Mouse (Mus musculus): Measurements from ENCODE around the gene Gm20431. TPM values are rescaled to one million over a fixed set of nuclear protein-coding genes. Genes with fewer than 3 reads are reported as not detected.

Gene Gm20431
- polyA plus RNA-seq, 1 experiment = 0.44 TPM

DNA sequence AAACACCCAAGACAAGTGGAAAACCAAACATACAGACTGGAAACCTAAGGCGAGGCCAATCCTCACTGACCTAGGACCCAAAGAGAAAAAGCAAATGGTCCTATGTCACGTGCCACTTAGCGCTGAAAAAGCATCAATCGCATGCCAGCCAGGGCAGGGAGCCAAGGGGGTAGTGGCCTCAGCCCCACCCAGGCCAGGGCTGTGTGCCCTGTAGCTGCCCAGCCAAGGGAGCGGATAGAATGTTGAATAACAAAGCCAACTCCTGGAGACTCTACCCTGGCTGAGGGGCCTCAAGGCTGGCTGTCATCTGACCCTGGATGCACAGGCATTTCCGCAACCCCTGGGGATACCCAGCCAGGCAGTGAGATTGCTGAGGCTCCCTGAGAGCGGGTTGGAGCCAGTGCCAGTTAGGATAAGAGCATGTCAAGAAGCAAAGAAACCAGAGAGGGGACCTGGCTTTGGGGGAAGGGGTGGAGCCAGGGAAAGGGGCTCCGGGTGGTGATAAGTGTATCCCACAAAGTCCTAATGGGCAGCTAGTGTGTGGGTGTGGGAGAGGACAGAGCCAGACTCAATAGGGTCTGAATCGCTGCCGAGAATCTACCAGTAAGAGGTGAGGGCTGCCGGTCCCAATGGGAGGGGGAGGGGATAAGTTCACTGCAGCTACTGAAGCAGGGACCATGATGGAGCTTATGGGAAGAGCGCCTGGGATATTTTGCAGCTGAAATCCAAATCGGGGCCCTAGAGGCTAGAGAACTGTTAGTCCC, 1.3 kb downstream of the Gm20431 start:
- Histone ChIP-seq H3K79me2 (ENCODE audit: control insufficient read depth, insufficient read depth) (peaks cover 61% of the 10 kb centered on the region), H3K4me3 (ENCODE audit: insufficient read depth, poor library complexity, severe bottlenecking) (peak overlapping the region; percentile 90), H3ac (ENCODE audit: control insufficient read depth, insufficient read length, low read depth) (peak overlapping the region; percentile 16), H3K79me3 (ENCODE audit: low read depth) (peaks cover 32% of the 10 kb centered on the region), H3K27me3 (ENCODE audit: control insufficient read depth, insufficient read depth, insufficient read length) (no peaks in the 10 kb centered on the region), H3K36me3 (ENCODE audit: control insufficient read depth, insufficient read depth) (peaks cover 6% of the 10 kb centered on the region)
- TF ChIP-seq USF1 (IDR thresholded peaks at IDR 0.05; ENCODE audit: low read depth) (peak; percentile 70), CTCF (IDR thresholded peaks at IDR 0.05; ENCODE audit: control insufficient read depth, insufficient read depth, insufficient read length) (no peak)

DNA sequence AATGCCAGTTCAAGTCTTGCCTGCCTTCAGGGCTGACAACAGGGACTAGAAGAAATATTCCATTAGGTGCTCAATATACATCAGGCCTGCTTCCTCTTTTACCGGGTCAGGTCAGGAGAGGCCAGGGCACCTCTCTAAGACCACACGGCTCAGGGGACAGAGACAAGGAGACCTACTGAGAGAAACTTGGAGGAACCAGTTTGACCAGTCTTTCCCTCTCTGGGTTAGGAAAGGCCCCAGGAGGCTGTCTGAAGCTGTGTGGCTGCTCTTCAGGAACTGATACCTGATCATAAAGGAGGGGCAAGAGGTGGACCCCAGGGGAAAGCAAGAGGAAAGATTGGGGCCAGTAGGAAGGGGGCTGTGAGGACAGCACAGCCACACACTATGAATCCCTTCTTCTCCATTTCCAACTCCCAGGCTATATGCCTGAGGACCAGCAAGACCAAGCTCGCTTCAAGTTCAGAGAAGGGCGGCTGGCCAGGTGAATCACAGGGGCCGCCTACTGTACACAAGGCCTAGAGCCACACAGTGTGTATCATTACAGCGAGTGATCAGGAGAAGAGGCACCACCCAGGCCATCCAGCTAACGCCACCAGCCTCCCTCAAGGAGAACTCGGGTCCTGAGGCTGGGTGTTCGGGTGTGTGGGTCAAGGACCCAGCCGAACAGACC, 2.0 kb downstream of the Gm20431 start:
- Histone ChIP-seq H3K79me2 (ENCODE audit: control insufficient read depth, insufficient read depth) (peaks cover 68% of the 10 kb centered on the region), H3K4me3 (ENCODE audit: insufficient read depth, poor library complexity, severe bottlenecking) (peak overlapping the region; percentile 2), H3K27me3 (ENCODE audit: control insufficient read depth, insufficient read depth, insufficient read length) (no peaks in the 10 kb centered on the region), H3K36me3 (ENCODE audit: control insufficient read depth, insufficient read depth) (peaks cover 6% of the 10 kb centered on the region), H3K79me3 (ENCODE audit: low read depth) (peaks cover 32% of the 10 kb centered on the region), H3ac (ENCODE audit: control insufficient read depth, insufficient read length, low read depth) (no peak overlapping the region)
- TF ChIP-seq CEBPB (IDR thresholded peaks at IDR 0.05; ENCODE audit: low read depth) (no peak), MYOD1 (IDR thresholded peaks at IDR 0.05; ENCODE audit: control insufficient read depth, insufficient read length, low read depth) (no peak), MAX (IDR thresholded peaks at IDR 0.05) (no peak), FOSL1 (IDR thresholded peaks at IDR 0.05; ENCODE audit: insufficient read depth, low read length, poor library complexity, severe bottlenecking) (no peak), CTCF (IDR thresholded peaks at IDR 0.05; ENCODE audit: control insufficient read depth, insufficient read depth, insufficient read length) (no peak), MYOG (IDR thresholded peaks at IDR 0.05; ENCODE audit: control insufficient read depth, extremely low read depth, insufficient read length) (no peak), USF1 (IDR thresholded peaks at IDR 0.05; ENCODE audit: low read depth) (no peak)

DNA sequence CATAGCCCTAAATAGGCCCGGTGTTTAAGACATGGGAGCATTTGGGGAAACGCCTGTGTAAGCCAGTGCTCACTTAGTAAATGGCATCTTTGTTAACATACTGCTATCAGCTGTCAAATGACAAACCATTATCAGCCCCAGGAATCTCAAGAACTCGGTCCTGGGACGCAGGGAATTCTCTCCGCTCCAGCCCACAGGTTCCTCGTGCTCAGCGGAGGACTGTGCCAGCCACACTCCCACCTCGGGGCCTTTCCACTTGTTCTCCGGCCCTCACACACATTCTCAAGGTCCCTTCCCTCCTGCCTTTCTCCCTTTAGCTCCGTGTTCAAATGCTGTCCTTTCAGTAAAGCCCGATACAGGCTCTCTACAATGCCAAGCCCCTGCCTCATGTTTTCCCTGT, 2.6 kb downstream of the Gm20431 start:
- H3K79me3 ChIP-seq (ENCODE audit: low read depth) = peaks cover 32% of the 10 kb centered on the region
- TF ChIP-seq USF1 (IDR thresholded peaks at IDR 0.05; ENCODE audit: low read depth) = no peak
- TF ChIP-seq MYOG (IDR thresholded peaks at IDR 0.05; ENCODE audit: control insufficient read depth, extremely low read depth, insufficient read length) = no peak
- no peak for TF ChIP-seq MYOD1 (IDR thresholded peaks at IDR 0.05; ENCODE audit: control insufficient read depth, insufficient read length, low read depth)
- no peak for TF ChIP-seq CEBPB (IDR thresholded peaks at IDR 0.05; ENCODE audit: low read depth)
- no peak for TF ChIP-seq MAX (IDR thresholded peaks at IDR 0.05)
- TF ChIP-seq FOSL1 (IDR thresholded peaks at IDR 0.05; ENCODE audit: insufficient read depth, low read length, poor library complexity, severe bottlenecking) = no peak
- TF ChIP-seq CTCF (IDR thresholded peaks at IDR 0.05; ENCODE audit: control insufficient read depth, insufficient read depth, insufficient read length) = no peak
- H3K27me3 ChIP-seq (ENCODE audit: control insufficient read depth, insufficient read depth, insufficient read length) = no peaks in the 10 kb centered on the region
- H3K4me3 ChIP-seq (ENCODE audit: insufficient read depth, poor library complexity, severe bottlenecking) = no peak overlapping the region
- peaks cover 72% of the 10 kb centered on the region for H3K79me2 ChIP-seq (ENCODE audit: control insufficient read depth, insufficient read depth)
- peaks cover 9% of the 10 kb centered on the region for H3K36me3 ChIP-seq (ENCODE audit: control insufficient read depth, insufficient read depth)
- no peak overlapping the region for H3ac ChIP-seq (ENCODE audit: control insufficient read depth, insufficient read length, low read depth)

DNA sequence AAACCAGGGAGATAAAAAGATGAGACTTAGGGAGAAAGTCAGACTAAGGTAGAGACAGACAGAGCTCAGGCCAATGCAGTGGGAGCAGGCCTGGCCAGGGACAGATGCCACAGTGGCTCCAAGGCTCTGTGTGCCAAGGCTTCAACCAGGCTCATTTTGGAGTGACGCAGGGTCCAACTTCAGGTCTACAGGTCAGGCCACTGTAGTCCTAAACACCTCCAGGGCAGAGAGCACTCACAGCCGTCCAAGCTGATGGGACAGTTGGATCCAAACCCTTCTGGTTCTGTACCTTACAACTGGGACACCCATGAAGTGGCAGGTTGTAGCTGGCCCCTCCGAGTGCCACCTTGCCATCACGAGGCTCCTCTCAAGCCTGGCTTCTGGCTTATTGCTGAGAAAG, 3.3 kb downstream of the Gm20431 start:
- H3K27me3 ChIP-seq (ENCODE audit: control insufficient read depth, insufficient read depth, insufficient read length) = no peaks in the 10 kb centered on the region
- peaks cover 32% of the 10 kb centered on the region for H3K79me3 ChIP-seq (ENCODE audit: low read depth)
- peaks cover 72% of the 10 kb centered on the region for H3K79me2 ChIP-seq (ENCODE audit: control insufficient read depth, insufficient read depth)
- H3ac ChIP-seq (ENCODE audit: control insufficient read depth, insufficient read length, low read depth) = no peak overlapping the region
- TF ChIP-seq MAX (IDR thresholded peaks at IDR 0.05) = no peak
- TF ChIP-seq MYOG (IDR thresholded peaks at IDR 0.05; ENCODE audit: control insufficient read depth, extremely low read depth, insufficient read length) = no peak
- TF ChIP-seq MYOD1 (IDR thresholded peaks at IDR 0.05; ENCODE audit: control insufficient read depth, insufficient read length, low read depth) = no peak
- TF ChIP-seq FOSL1 (IDR thresholded peaks at IDR 0.05; ENCODE audit: insufficient read depth, low read length, poor library complexity, severe bottlenecking) = no peak
- no peak for TF ChIP-seq CEBPB (IDR thresholded peaks at IDR 0.05; ENCODE audit: low read depth)
- no peak for TF ChIP-seq CTCF (IDR thresholded peaks at IDR 0.05; ENCODE audit: control insufficient read depth, insufficient read depth, insufficient read length)
- no peak for TF ChIP-seq USF1 (IDR thresholded peaks at IDR 0.05; ENCODE audit: low read depth)
- no peak overlapping the region for H3K4me3 ChIP-seq (ENCODE audit: insufficient read depth, poor library complexity, severe bottlenecking)
- peaks cover 16% of the 10 kb centered on the region for H3K36me3 ChIP-seq (ENCODE audit: control insufficient read depth, insufficient read depth)

DNA sequence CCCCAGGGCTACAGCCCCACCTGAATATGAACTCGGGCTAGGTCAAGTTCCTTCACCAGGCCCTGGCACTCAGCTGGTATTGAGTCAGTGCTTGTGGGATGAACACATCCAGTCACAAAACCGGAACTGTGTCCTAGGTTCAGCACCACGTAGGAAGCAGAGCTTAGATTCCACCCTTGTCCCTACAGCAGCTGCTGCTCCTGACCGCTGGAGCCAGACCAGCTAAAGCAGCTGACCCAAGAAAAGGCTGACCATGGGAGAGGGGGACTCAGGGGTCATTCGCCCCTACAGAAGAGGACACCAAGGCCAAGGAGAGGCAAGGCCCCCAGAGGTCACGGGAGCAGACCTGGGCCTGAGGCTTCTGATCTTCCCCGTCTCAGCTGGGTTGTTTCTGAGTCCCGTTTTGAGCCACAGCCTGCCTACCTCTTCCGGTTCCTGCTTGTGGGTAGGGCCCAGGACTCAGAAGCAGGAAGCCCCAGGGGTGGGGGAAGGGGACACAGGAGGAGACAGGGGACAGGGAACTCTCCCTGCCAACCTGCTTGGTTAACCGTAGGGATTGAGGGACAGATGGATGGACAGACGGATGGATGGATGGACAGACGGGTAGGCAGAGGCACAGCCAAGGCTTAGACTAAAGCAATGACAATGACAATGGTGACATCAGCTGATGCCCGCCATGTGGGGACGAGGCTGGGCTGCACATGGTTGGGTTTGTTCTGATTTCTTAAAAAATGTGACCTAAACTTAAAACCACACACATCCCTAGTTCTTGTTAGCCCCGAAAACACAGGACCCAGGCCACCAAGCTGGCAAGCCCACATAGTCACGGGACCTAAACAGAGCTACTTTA, 4.4 kb downstream of the Gm20431 start:
- TF ChIP-seq USF1 (IDR thresholded peaks at IDR 0.05; ENCODE audit: low read depth) (no peak), MYOD1 (IDR thresholded peaks at IDR 0.05; ENCODE audit: control insufficient read depth, insufficient read length, low read depth) (no peak), CTCF (IDR thresholded peaks at IDR 0.05; ENCODE audit: control insufficient read depth, insufficient read depth, insufficient read length) (no peak), MAX (IDR thresholded peaks at IDR 0.05) (no peak), FOSL1 (IDR thresholded peaks at IDR 0.05; ENCODE audit: insufficient read depth, low read length, poor library complexity, severe bottlenecking) (no peak), CEBPB (IDR thresholded peaks at IDR 0.05; ENCODE audit: low read depth) (no peak), MYOG (IDR thresholded peaks at IDR 0.05; ENCODE audit: control insufficient read depth, extremely low read depth, insufficient read length) (no peak)
- H3K36me3 ChIP-seq (ENCODE audit: control insufficient read depth, insufficient read depth) = peaks cover 23% of the 10 kb centered on the region
- peaks cover 72% of the 10 kb centered on the region for H3K79me2 ChIP-seq (ENCODE audit: control insufficient read depth, insufficient read depth)
- no peak overlapping the region for H3K4me3 ChIP-seq (ENCODE audit: insufficient read depth, poor library complexity, severe bottlenecking)
- H3ac ChIP-seq (ENCODE audit: control insufficient read depth, insufficient read length, low read depth) = no peak overlapping the region
- peaks cover 35% of the 10 kb centered on the region for H3K79me3 ChIP-seq (ENCODE audit: low read depth)
- no peaks in the 10 kb centered on the region for H3K27me3 ChIP-seq (ENCODE audit: control insufficient read depth, insufficient read depth, insufficient read length)

Data from C2C12 (cell line).